In the genomic region with DNA sequence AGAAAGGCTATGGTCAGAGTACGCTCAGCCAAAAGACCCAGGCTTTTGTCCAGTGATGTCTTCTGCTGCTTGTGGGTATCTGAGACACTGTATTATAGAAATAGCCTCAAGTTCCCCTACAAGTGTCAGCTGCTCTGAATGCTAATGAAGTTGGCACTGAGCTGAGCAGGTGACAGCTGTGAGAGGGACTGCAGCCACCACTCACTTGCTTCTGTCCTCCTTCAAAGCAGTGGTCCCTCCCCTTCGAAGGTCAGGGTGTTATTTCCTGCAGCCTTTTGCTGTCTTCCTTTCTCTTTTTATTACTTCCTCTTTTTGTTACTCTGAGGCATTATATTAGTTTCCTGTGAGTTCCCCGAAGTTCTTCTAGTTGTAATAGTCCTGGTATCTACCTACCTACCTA, we compare ENCODE assay signal across 1 mouse cellular context.
TF ChIP-seq lines count a peak whose summit lies in the region.

No protein-coding gene starts in this region.

TF ChIP-seq in MEL, 35 proteins besides CTCF, POLR2A, EP300 and RAD21 (continued from another document):
- TF ChIP-seq ZMIZ1 (IDR thresholded peaks at IDR 0.05; ENCODE audit: low read depth, low read length) (no peak), MAFK (IDR thresholded peaks at IDR 0.05; ENCODE audit: borderline replicate concordance, low read depth, low read length) (no peak), ELF1 (IDR thresholded peaks at IDR 0.05; ENCODE audit: low read depth, low read length) (no peak), ZNF384 (IDR thresholded peaks at IDR 0.05; ENCODE audit: low read depth, low read length) (no peak), TCF12 (IDR thresholded peaks at IDR 0.05; ENCODE audit: low read depth, low read length) (no peak), MXI1 (IDR thresholded peaks at IDR 0.05; ENCODE audit: low read depth, low read length) (no peak), USF2 (IDR thresholded peaks at IDR 0.05; ENCODE audit: borderline replicate concordance in 1 of 2, insufficient read depth in 1 of 2, low read depth in 1 of 2, low read length in 2 of 2) (no peak), UBTF (IDR thresholded peaks at IDR 0.05; ENCODE audit: borderline replicate concordance, insufficient read depth, low read depth, low read length) (no peak), GATA1 (IDR thresholded peaks at IDR 0.05; ENCODE audit: low read depth, low read length) (no peak), CHD1 (IDR thresholded peaks at IDR 0.05; ENCODE audit: low read depth, low read length) (no peak)
